Mouse (Mus musculus) CD4-positive naive resting alpha-beta T cell, adult 57 days (primary cell): ENCODE results near the gene 6030498E09Rik. TPM values are rescaled to one million over a fixed set of nuclear protein-coding genes. Genes with fewer than 3 reads are reported as not detected.

Experiments used
- total RNA-seq: library from RNA; stranded (reverse); gene quantifications from one replicate; pipeline ENCODE4 v1.2.4, GENCODE M21; 2023

Gene 6030498E09Rik
- not detected for total RNA-seq

GRCm38 (mm10) chrX:38772478-38772877, at the start of gene 6030498E09Rik:
Gene 6030498E09Rik, plus strand, starts transcription at chrX:38772671.

Other genes with a start within 250 kb of the 6030498E09Rik start
- gene Cul4b, start 196.5 kb upstream of the 6030498E09Rik start, total RNA-seq, result 35.9 TPM
- 69.5 TPM for gene Mcts1, start 172.1 kb upstream of the 6030498E09Rik start, total RNA-seq
- 14.0 TPM for gene C1galt1c1, start 137.6 kb upstream of the 6030498E09Rik start, total RNA-seq